Mouse (Mus musculus) effector memory CD4-positive, alpha-beta T cell, adult 7 months (primary cell): Measurements from ENCODE around the gene Rgs9. TPM values are rescaled to one million over a fixed set of nuclear protein-coding genes. Genes with fewer than 3 reads are reported as not detected.

Source experiments
- polyA plus RNA-seq: library from polyadenylated mRNA; unstranded; fragments of 100-300 nt; shearing (Covaris generic); gene quantifications from one replicate; pipeline ENCODE4 v1.2.1, GENCODE M21; 2017

The Rgs9 gene
- 1.8 TPM for polyA plus RNA-seq

GRCm38 (mm10) chr11:109297710-109298375 is at the start of gene Rgs9:
Rgs9 (minus strand) TSS chr11:109298129.

Other genes with a start within 250 kb of the Rgs9 start
- gene E030025P04Rik, start 153.8 kb downstream of the Rgs9 start, polyA plus RNA-seq: not detected
- 294 TPM for gene Gna13, start 64.7 kb upstream of the Rgs9 start, polyA plus RNA-seq
- gene 9930022D16Rik, start 115.8 kb upstream of the Rgs9 start, polyA plus RNA-seq: 0.41 TPM
- gene Amz2, start 127.8 kb upstream of the Rgs9 start, polyA plus RNA-seq: 91.5 TPM
- gene Arsg, start 175.2 kb upstream of the Rgs9 start, polyA plus RNA-seq: 1.9 TPM
- gene Slc16a6, start 175.5 kb upstream of the Rgs9 start, polyA plus RNA-seq: 24.8 TPM